Mouse (Mus musculus) embryonic fibroblast, embryonic 13.5 days (primary cell): ENCODE results near the gene Akap6.

Experiments used
- CTCF ChIP-seq: IDR thresholded peaks from 2 replicates; pipeline ENCODE4 v1.5.1; 2011; ENCODE audit warnings: mild to moderate bottlenecking, control low read depth, low read length, moderate library complexity, borderline replicate concordance; ENCODE audit not compliant: insufficient read depth
- POLR2A ChIP-seq: IDR thresholded peaks from 2 replicates; pipeline ENCODE4 v1.6.1; 2011; ENCODE audit warnings: low read depth, mild to moderate bottlenecking, control low read depth, low read length, moderate library complexity

DNA sequence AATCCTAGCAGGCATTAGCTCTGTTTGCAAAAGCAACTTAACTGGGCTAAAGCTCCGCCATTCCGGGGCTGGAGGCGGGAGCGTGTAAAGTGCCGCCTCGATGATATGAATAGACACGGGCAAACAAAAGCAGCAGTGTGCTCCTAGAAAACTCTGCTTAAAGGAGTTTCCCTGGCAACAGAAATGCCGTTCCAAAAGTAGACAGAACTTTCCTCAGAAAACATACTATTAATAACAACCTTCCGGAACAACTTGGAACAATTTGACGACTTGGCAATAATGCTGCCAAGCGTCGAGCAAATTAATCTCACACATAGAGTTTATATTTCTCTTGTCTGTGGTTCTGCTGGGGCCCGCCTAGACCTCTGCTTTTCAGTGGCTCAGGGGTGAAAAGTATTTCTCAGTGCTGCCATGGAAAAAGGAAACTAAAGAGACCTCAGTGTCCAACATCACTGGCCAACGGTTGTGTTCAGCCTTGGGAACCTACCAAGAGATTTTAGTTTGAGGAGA, 334.3 kb downstream of the Akap6 start:
- TF ChIP-seq CTCF (no peak), POLR2A (no peak)
